Mouse (Mus musculus): Measurements from ENCODE around the gene Hyou1.

GRCm38 (mm10) chr9:44417156-44417891, 38.0 kb downstream of the Hyou1 start:
- TF ChIP-seq CTCF (IDR thresholded peaks at IDR 0.05; ENCODE audit: borderline replicate concordance, extremely low read depth, insufficient read depth, insufficient read length) (no peak), POLR2A (IDR thresholded peaks at IDR 0.05; ENCODE audit: borderline replicate concordance, extremely low read depth, insufficient read depth, insufficient read length, poor library complexity, severe bottlenecking) (no peak)

All from brain, embryonic 14.5 days (tissue).